Mouse (Mus musculus) liver, embryonic 15.5 days (tissue): ENCODE data around the gene Pgr15l. TPM values are rescaled to one million over a fixed set of nuclear protein-coding genes. Genes with fewer than 3 reads are reported as not detected.

Source experiments
- ATAC-seq: fragments of 200-750 bp; cut with Nextera tagmentation; 2 replicates; pipeline ENCODE4 v1.8.0; 2017; ENCODE audit warnings: moderate number of reproducible peaks, mild to moderate bottlenecking, moderate library complexity; ENCODE audit not compliant: insufficient read depth
- H3K27ac ChIP-seq: fragments of 300-500 bp; sonication (generic); replicated peaks from 2 replicates; pipeline ENCODE4 v1.5.1; 2015; ENCODE audit warnings: mild to moderate bottlenecking, inconsistent platforms
- H3K27me3 ChIP-seq: fragments of 300-500 bp; sonication (generic); 2 replicates; pipeline ENCODE4 v1.6.1; 2015; ENCODE audit warnings: mild to moderate bottlenecking, inconsistent platforms
- H3K36me3 ChIP-seq: fragments of 300-500 bp; sonication (generic); replicated peaks from 2 replicates; pipeline ENCODE4 v1.6.1; 2015; ENCODE audit warnings: moderate library complexity, mild to moderate bottlenecking, inconsistent platforms
- H3K4me1 ChIP-seq: fragments of 300-500 bp; sonication (generic); replicated peaks from 2 replicates; pipeline ENCODE4 v1.6.1; 2015; ENCODE audit warnings: inconsistent platforms
- H3K4me2 ChIP-seq: fragments of 300-500 bp; sonication (generic); 2 replicates; pipeline ENCODE4 v1.6.1; 2015; ENCODE audit warnings: moderate library complexity, mild to moderate bottlenecking, inconsistent platforms
- H3K4me3 ChIP-seq: fragments of 300-500 bp; sonication (generic); replicated peaks from 2 replicates; pipeline ENCODE4 v1.5.1; 2015; ENCODE audit warnings: mild to moderate bottlenecking, inconsistent platforms
- H3K9ac ChIP-seq: fragments of 300-500 bp; sonication (generic); 2 replicates; pipeline ENCODE4 v1.6.1; 2015; ENCODE audit warnings: moderate library complexity, mild to moderate bottlenecking, inconsistent platforms
- H3K9me3 ChIP-seq: fragments of 300-500 bp; sonication (generic); replicated peaks from 2 replicates; pipeline ENCODE4 v1.6.1; 2016; ENCODE audit warnings: inconsistent platforms
- WGBS: fragments of 180-500 bp; shearing (Covaris S2); methylation state at CpG from one replicate; pipeline ENCODE4 v1.1.7; 2015; ENCODE audit warnings: mixed read lengths; ENCODE audit not compliant: insufficient replicate concordance; 5-methylcytosine and 5-hydroxymethylcytosine counted together
- polyA plus RNA-seq: library from polyadenylated mRNA; unstranded; fragments of >200 nt; fragmentation: Nextera tagmentation; extraction: Ambion mirVana; gene quantifications from 2 replicates; pipeline ENCODE4 v1.2.1, GENCODE M21; 2015

The Pgr15l gene
- polyA plus RNA-seq: not detected in 2 replicates

DNA sequence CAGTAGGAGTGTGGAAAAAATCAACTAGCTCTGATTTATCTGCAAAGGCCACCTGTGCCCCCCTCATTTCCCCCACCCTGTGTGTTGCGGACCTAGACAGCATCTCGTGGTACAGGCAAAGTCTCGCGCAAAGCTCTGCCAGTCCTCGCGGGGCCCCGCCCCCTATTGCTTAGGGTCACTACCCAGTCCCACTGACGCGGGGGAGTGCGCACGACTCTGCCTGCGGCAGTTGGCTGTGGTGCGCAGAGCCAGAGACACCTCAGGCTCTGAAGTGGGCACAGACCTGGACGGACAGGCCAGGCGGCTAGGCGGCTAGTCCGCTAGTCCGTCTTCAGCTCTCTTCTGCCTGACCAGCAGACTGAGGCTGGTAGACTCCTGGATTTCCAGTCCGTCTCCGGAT lies at the start of gene Pgr15l:
TSS of gene Pgr15l (plus strand) at position 228 of the 400 bp plus-strand sequence.
- Histone ChIP-seq H3K27me3 (0 out of 2 replicates have a peak, but pooled peaks cover 3% of the 10 kb centered on the region), H3K9me3 (no peaks in the 10 kb centered on the region), H3K4me3 (no peak within 1 kb of the TSS), H3K36me3 (no peaks in the 10 kb centered on the region), H3K4me2 (no peak within 1 kb of the TSS), H3K27ac (no peak within 1 kb of the TSS), H3K4me1 (no peaks in the 10 kb centered on the region), H3K9ac (no peak within 1 kb of the TSS)
- WGBS: 22% methylated on average over 20 of the region's 20 CpGs
- ATAC-seq: no peak

DNA sequence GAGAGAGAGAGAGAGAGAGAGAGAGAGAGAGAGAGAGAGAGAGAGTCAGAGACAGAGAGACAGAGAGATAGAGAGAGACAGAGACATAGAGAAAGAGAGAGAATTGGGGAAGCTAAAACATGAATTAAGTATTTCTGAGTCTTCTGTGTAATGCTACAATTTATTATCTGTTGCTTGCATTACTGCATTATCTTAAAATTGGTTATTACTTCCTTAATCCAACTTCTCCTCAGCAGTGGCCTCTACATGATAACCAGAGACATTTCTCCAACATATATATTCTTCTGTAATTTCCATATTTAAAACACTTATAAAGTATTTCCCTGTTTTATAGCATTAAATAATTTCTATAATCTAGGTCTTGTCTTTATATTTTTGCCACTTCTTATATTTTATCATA lies 44.9 kb upstream of the Pgr15l start:
- Histone ChIP-seq H3K4me3 (no peak overlapping the region), H3K9me3 (no peaks in the 10 kb centered on the region), H3K4me2 (no peak overlapping the region), H3K4me1 (no peaks in the 10 kb centered on the region), H3K27me3 (no peaks in the 10 kb centered on the region), H3K36me3 (no peaks in the 10 kb centered on the region), H3K27ac (no peak overlapping the region), H3K9ac (no peak overlapping the region)
- ATAC-seq: no peak

DNA sequence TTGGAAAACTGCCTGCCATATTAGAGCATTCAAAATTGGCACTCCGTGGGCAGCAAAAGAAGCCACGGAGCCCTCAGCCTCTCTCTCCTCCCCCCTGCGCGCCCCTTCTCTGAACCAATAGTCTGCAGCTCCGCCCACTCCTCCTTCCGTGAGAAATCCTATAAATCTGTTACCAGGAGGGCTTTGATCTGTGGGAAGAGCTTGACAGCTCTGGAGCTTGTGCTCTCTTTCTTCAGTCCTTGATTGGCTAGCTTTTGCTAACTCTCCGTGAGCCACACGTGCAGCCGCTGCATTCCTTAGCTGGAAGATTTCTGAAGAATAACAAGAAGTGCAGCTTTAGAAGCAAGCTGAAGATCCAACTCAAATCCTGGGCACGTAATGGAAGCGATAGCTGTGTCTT lies 2.6 kb upstream of the Pgr15l start:
- Histone ChIP-seq H3K9ac (no peak overlapping the region), H3K9me3 (no peaks in the 10 kb centered on the region), H3K27me3 (0 out of 2 replicates have a peak, but pooled peaks cover 3% of the 10 kb centered on the region), H3K4me1 (no peaks in the 10 kb centered on the region), H3K27ac (no peak overlapping the region), H3K4me3 (no peak overlapping the region), H3K36me3 (no peaks in the 10 kb centered on the region), H3K4me2 (no peak overlapping the region)
- ATAC-seq: no peak
- 14% methylated on average over 11 of the region's 11 CpGs for WGBS
